Mouse (Mus musculus): Measurements from ENCODE around the gene Slc5a4a. TPM values are rescaled to one million over a fixed set of nuclear protein-coding genes. Genes with fewer than 3 reads are reported as not detected.

Gene Slc5a4a
- polyA plus RNA-seq, 1 experiment from 2014 or later: 0.09 TPM

- 83% methylated on average over 4 of the region's 4 CpGs for WGBS
- H3K27me3 ChIP-seq: no peaks in the 10 kb centered on the region
- no peaks in the 10 kb centered on the region for H3K4me1 ChIP-seq (replicated peaks)
- H3K9me3 ChIP-seq: no peaks in the 10 kb centered on the region
- H3K4me2 ChIP-seq (replicated peaks): no peak overlapping the region
- no peaks in the 10 kb centered on the region for H3K36me3 ChIP-seq
- H3K4me3 ChIP-seq (replicated peaks): no peak overlapping the region
- H3K9ac ChIP-seq (replicated peaks): no peak overlapping the region
- no peak for ATAC-seq
- no peak overlapping the region for H3K27ac ChIP-seq
These were observed 38.0 kb downstream of the Slc5a4a start for GRCm38 (mm10) chr10:76185216-76185615.

- 98% methylated on average over 1 of the region's 1 CpGs for WGBS
- no peaks in the 10 kb centered on the region for H3K36me3 ChIP-seq
These were observed 40.8 kb downstream of the Slc5a4a start for GRCm38 (mm10) chr10:76188010-76188409.

GRCm38 (mm10) chr10:76201416-76201815, 54.2 kb downstream of the Slc5a4a start:
- 83% methylated on average over 3 of the region's 3 CpGs for WGBS
- no peaks in the 10 kb centered on the region for H3K27me3 ChIP-seq
- ATAC-seq: no peak

More at GRCm38 (mm10) chr10:76188010-76188409, 40.8 kb downstream of the Slc5a4a start:
- H3K9me3 ChIP-seq: no peaks in the 10 kb centered on the region
- H3K4me1 ChIP-seq (replicated peaks): no peaks in the 10 kb centered on the region
- no peak for ATAC-seq
- H3K4me3 ChIP-seq (replicated peaks): no peak overlapping the region
- no peak overlapping the region for H3K9ac ChIP-seq (replicated peaks)
- H3K27ac ChIP-seq: no peak overlapping the region
- no peaks in the 10 kb centered on the region for H3K27me3 ChIP-seq
- no peak overlapping the region for H3K4me2 ChIP-seq (replicated peaks)

GRCm38 (mm10) chr10:76201978-76202377, 54.7 kb downstream of the Slc5a4a start:
- Histone ChIP-seq H3K36me3 (peaks cover 15% of the 10 kb centered on the region), H3K4me3 (replicated peaks) (no peak overlapping the region), H3K27ac (no peak overlapping the region), H3K9ac (replicated peaks) (no peak overlapping the region), H3K9me3 (no peaks in the 10 kb centered on the region), H3K4me1 (replicated peaks) (no peaks in the 10 kb centered on the region), H3K27me3 (no peaks in the 10 kb centered on the region), H3K4me2 (replicated peaks) (no peak overlapping the region)
- no peak for ATAC-seq
- 18% methylated on average over 7 of the region's 7 CpGs for WGBS

More at GRCm38 (mm10) chr10:76201416-76201815, 54.2 kb downstream of the Slc5a4a start:
- no peaks in the 10 kb centered on the region for H3K4me1 ChIP-seq (replicated peaks)
- H3K27ac ChIP-seq: no peak overlapping the region
- peaks cover 10% of the 10 kb centered on the region for H3K36me3 ChIP-seq
- no peak overlapping the region for H3K9ac ChIP-seq (replicated peaks)
- H3K4me3 ChIP-seq (replicated peaks): no peak overlapping the region
- H3K9me3 ChIP-seq: no peaks in the 10 kb centered on the region
- no peak overlapping the region for H3K4me2 ChIP-seq (replicated peaks)

GRCm38 (mm10) chr10:76203798-76204283, 56.6 kb downstream of the Slc5a4a start:
- H3K27ac ChIP-seq: no peak overlapping the region
- peak; percentile 65; the same call in 1 of the 2 replicates for ATAC-seq

GRCm38 (mm10) chr10:76207262-76207796, 60.1 kb downstream of the Slc5a4a start:
- H3K9ac ChIP-seq (replicated peaks): no peak overlapping the region
- no peak overlapping the region for H3K27ac ChIP-seq
- WGBS: 92% methylated on average over 13 of the region's 13 CpGs
- no peak overlapping the region for H3K4me2 ChIP-seq (replicated peaks)
- no peaks in the 10 kb centered on the region for H3K9me3 ChIP-seq
- H3K4me3 ChIP-seq (replicated peaks): no peak overlapping the region
- H3K4me1 ChIP-seq (replicated peaks): no peaks in the 10 kb centered on the region
- H3K36me3 ChIP-seq: peaks cover 65% of the 10 kb centered on the region
- no peaks in the 10 kb centered on the region for H3K27me3 ChIP-seq
- ATAC-seq: no peak

More at GRCm38 (mm10) chr10:76203798-76204283, 56.6 kb downstream of the Slc5a4a start:
- Histone ChIP-seq H3K4me1 (replicated peaks) (no peaks in the 10 kb centered on the region), H3K4me3 (replicated peaks) (peak overlapping the region; percentile 32), H3K9me3 (no peaks in the 10 kb centered on the region), H3K36me3 (peaks cover 34% of the 10 kb centered on the region), H3K27me3 (no peaks in the 10 kb centered on the region), H3K4me2 (replicated peaks) (peak overlapping the region; percentile 50), H3K9ac (replicated peaks) (no peak overlapping the region; the same call in 1 of the 2 replicates)
- 28% methylated on average over 18 of the region's 18 CpGs for WGBS

GRCm38 (mm10) chr10:76209241-76209640, 62.0 kb downstream of the Slc5a4a start:
- Histone ChIP-seq H3K9ac (replicated peaks) (no peak overlapping the region), H3K27me3 (no peaks in the 10 kb centered on the region), H3K4me2 (replicated peaks) (no peak overlapping the region), H3K4me1 (replicated peaks) (no peaks in the 10 kb centered on the region), H3K36me3 (peaks cover 85% of the 10 kb centered on the region), H3K9me3 (peaks cover 2% of the 10 kb centered on the region; the same call in 1 of the 2 replicates), H3K27ac (no peak overlapping the region), H3K4me3 (replicated peaks) (no peak overlapping the region)
- 89% methylated on average over 8 of the region's 8 CpGs for WGBS
- ATAC-seq: 0 out of 2 replicates have a peak, but pooled peaks have one; percentile 37

- Histone ChIP-seq H3K9me3 (peaks cover 15% of the 10 kb centered on the region), H3K27me3 (no peaks in the 10 kb centered on the region), H3K4me2 (replicated peaks) (no peak overlapping the region), H3K36me3 (peaks cover 97% of the 10 kb centered on the region), H3K4me3 (replicated peaks) (no peak overlapping the region), H3K9ac (replicated peaks) (no peak overlapping the region), H3K4me1 (replicated peaks) (no peaks in the 10 kb centered on the region), H3K27ac (no peak overlapping the region)
- no peak for ATAC-seq
- WGBS: 94% methylated on average over 7 of the region's 7 CpGs
These were observed 63.6 kb downstream of the Slc5a4a start for GRCm38 (mm10) chr10:76210806-76211205.

GRCm38 (mm10) chr10:76212121-76212520, 64.9 kb downstream of the Slc5a4a start:
- no peak overlapping the region for H3K4me3 ChIP-seq (replicated peaks)
- no peak overlapping the region for H3K4me2 ChIP-seq (replicated peaks)
- 96% methylated on average over 6 of the region's 6 CpGs for WGBS
- H3K9ac ChIP-seq (replicated peaks): no peak overlapping the region
- H3K27ac ChIP-seq: no peak overlapping the region
- ATAC-seq: no peak
- H3K36me3 ChIP-seq: peaks cover 97% of the 10 kb centered on the region
- H3K9me3 ChIP-seq: peaks cover 15% of the 10 kb centered on the region
- no peaks in the 10 kb centered on the region for H3K4me1 ChIP-seq (replicated peaks)
- no peaks in the 10 kb centered on the region for H3K27me3 ChIP-seq

- Histone ChIP-seq H3K27ac (no peak overlapping the region), H3K9ac (replicated peaks) (no peak overlapping the region), H3K36me3 (peaks cover 96% of the 10 kb centered on the region), H3K9me3 (peaks cover 15% of the 10 kb centered on the region), H3K4me3 (replicated peaks) (no peak overlapping the region), H3K4me1 (replicated peaks) (no peaks in the 10 kb centered on the region), H3K4me2 (replicated peaks) (no peak overlapping the region), H3K27me3 (no peaks in the 10 kb centered on the region)
- 94% methylated on average over 4 of the region's 4 CpGs for WGBS
- ATAC-seq: no peak
These were observed 66.9 kb downstream of the Slc5a4a start for GRCm38 (mm10) chr10:76214161-76214560.

GRCm38 (mm10) chr10:76217056-76217455, 69.8 kb downstream of the Slc5a4a start:
- Histone ChIP-seq H3K27ac (no peak overlapping the region), H3K4me1 (replicated peaks) (no peaks in the 10 kb centered on the region), H3K27me3 (no peaks in the 10 kb centered on the region), H3K4me2 (replicated peaks) (no peak overlapping the region), H3K36me3 (peaks cover 99% of the 10 kb centered on the region), H3K4me3 (replicated peaks) (no peak overlapping the region), H3K9me3 (peaks cover 15% of the 10 kb centered on the region), H3K9ac (replicated peaks) (no peak overlapping the region)
- ATAC-seq: no peak
- WGBS: 97% methylated on average over 17 of the region's 17 CpGs

- H3K27me3 ChIP-seq: no peaks in the 10 kb centered on the region
- H3K36me3 ChIP-seq: peaks cover 99% of the 10 kb centered on the region
- H3K9me3 ChIP-seq: peaks cover 15% of the 10 kb centered on the region
- H3K9ac ChIP-seq (replicated peaks): no peak overlapping the region
- no peaks in the 10 kb centered on the region for H3K4me1 ChIP-seq (replicated peaks)
- H3K4me3 ChIP-seq (replicated peaks): no peak overlapping the region
- H3K27ac ChIP-seq: no peak overlapping the region
- WGBS: 89% methylated on average over 9 of the region's 9 CpGs
- no peak overlapping the region for H3K4me2 ChIP-seq (replicated peaks)
- ATAC-seq: no peak
These were observed 71.0 kb downstream of the Slc5a4a start for GRCm38 (mm10) chr10:76218240-76218639.

- no peaks in the 10 kb centered on the region for H3K4me1 ChIP-seq (replicated peaks)
These were observed 78.7 kb downstream of the Slc5a4a start for GRCm38 (mm10) chr10:76225944-76226343.

More at GRCm38 (mm10) chr10:76225944-76226343, 78.7 kb downstream of the Slc5a4a start:
- Histone ChIP-seq H3K27ac (no peak overlapping the region), H3K4me3 (replicated peaks) (no peak overlapping the region), H3K9me3 (no peaks in the 10 kb centered on the region), H3K4me2 (replicated peaks) (no peak overlapping the region), H3K27me3 (no peaks in the 10 kb centered on the region), H3K9ac (replicated peaks) (no peak overlapping the region), H3K36me3 (peaks cover 64% of the 10 kb centered on the region)
- no peak for ATAC-seq
- 92% methylated on average over 11 of the region's 11 CpGs for WGBS

All from midbrain, embryonic 13.5 days (tissue).